Mouse (Mus musculus) bone marrow, adult 2 months (tissue): ENCODE results near the gene Saal1. TPM values are rescaled to one million over a fixed set of nuclear protein-coding genes. Genes with fewer than 3 reads are reported as not detected.

ENCODE experiments used
- H3K27ac ChIP-seq: fragments of 200-500 bp; 2 replicates; pipeline ENCODE4 v1.5.1; 2012; ENCODE audit warnings: low read depth, mild to moderate bottlenecking, control low read depth, inconsistent platforms, low read length; ENCODE audit not compliant: control insufficient read depth, poor library complexity, insufficient read depth
- H3K4me1 ChIP-seq: fragments of 200-500 bp; 2 replicates; pipeline ENCODE4 v1.6.1; 2011; ENCODE audit warnings: low read length; ENCODE audit not compliant: control insufficient read depth, insufficient read depth
- H3K4me3 ChIP-seq: fragments of 200-500 bp; replicated peaks from 2 replicates; pipeline ENCODE3; 2011; ENCODE audit warnings: mild to moderate bottlenecking, low read depth, low read length, control low read depth; ENCODE audit not compliant: control insufficient read depth
- CTCF ChIP-seq: fragments of 200-500 bp; IDR thresholded peaks from 2 replicates; pipeline ENCODE4 v1.5.1; 2011; ENCODE audit warnings: low read length, control low read depth; ENCODE audit not compliant: control insufficient read depth, insufficient read depth
- POLR2A ChIP-seq: fragments of 200-500 bp; IDR thresholded peaks from 2 replicates; pipeline ENCODE4 v1.6.1; 2011; ENCODE audit warnings: low read depth, mild to moderate bottlenecking, control low read depth, low read length, borderline replicate concordance; ENCODE audit not compliant: control insufficient read depth
- WGBS: fragments of 180-500 bp; shearing (Covaris S2); methylation state at CpG from one replicate; pipeline ENCODE4 v1.1.7; 2018; 5-methylcytosine and 5-hydroxymethylcytosine counted together
- polyA plus RNA-seq: library from polyadenylated mRNA; stranded (reverse); fragments of >200 nt; gene quantifications from 2 replicates; pipeline ENCODE4 v1.2.4, GENCODE M21; 2011; ENCODE audit warnings: low replicate concordance; ENCODE audit not compliant: missing spikeins, insufficient read depth, insufficient read length

The Saal1 gene
- polyA plus RNA-seq, 1 experiment = 13.8 TPM

DNA sequence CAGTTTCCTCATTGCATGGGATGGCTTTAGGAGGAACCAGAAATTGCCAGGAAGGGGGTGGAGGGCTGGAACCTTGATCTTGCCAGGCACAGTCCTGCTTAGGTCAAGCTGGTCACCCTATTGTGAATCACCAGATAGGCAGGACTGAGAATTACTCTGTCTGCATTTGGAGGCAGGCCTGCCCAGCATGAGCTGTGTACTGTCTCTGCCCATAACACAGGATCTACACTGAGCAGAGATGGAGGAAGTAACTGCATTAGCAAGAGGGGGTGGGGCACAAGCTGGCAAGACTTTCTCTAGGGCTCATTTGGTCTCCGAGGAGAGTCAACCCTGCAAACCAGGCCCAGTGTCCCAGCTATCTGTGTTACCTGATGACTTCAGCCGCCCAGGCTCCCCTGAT lies 24.5 kb upstream of the Saal1 start:
- H3K4me3 ChIP-seq = no peak overlapping the region
- H3K4me1 ChIP-seq = no peaks in the 10 kb centered on the region; the same call in 1 of the 2 replicates
- TF ChIP-seq POLR2A = no peak
- TF ChIP-seq CTCF = no peak
- WGBS = 46% methylated on average over 2 of the region's 2 CpGs
- no peak overlapping the region for H3K27ac ChIP-seq

DNA sequence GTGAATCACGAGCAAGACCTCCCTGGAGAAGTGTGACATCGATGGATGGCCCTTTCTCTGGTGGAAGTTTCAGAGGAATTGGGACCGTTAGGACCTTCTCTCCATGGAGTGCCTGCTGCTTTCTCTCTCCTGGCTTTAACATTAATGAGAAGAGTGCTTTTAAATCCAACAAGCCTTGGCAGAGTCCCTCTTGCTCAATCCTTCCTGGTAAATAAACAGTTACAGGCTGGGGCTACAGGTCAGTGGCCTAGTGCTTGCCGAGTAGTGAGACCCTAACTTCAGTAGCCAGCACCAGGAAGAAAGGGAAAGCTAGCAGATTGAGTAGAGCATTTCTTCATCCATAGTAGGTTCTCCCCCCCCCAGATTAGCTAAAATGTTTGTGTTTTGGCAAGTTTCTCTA lies 22.0 kb upstream of the Saal1 start, which contains the start of gene Saa4:
Saa4 (minus strand) TSS at position 146 of the 400 bp plus-strand sequence.
- Histone ChIP-seq H3K4me3 (no peak within 1 kb of the TSS), H3K4me1 (no peaks in the 10 kb centered on the region; the same call in 1 of the 2 replicates), H3K27ac (no peak within 1 kb of the TSS)
- 72% methylated on average over 4 of the region's 4 CpGs for WGBS
- TF ChIP-seq CTCF = no peak

DNA sequence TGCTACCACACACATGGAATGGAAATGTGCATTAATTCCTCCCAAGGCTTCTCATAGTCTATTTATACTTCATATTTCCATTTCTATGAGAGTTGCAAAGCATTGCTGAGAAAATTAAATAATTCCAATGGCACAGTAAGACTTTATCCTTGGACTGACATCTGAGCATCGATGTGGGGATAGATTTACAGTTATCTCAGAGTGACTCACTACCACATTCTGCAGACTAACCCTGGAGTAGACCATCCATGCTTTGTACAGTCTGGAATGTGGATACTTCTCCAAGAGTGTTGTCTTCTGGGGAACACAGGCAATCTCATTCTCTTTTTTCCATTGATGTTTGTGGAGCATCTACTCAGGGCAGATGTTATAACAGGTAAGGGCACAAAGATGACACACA lies 17.1 kb upstream of the Saal1 start:
- no peak overlapping the region for H3K27ac ChIP-seq
- H3K4me1 ChIP-seq = no peaks in the 10 kb centered on the region
- TF ChIP-seq CTCF (no peak), POLR2A (no peak)
- H3K4me3 ChIP-seq = no peak overlapping the region
- WGBS = 78% methylated on average over 1 of the region's 1 CpGs

DNA sequence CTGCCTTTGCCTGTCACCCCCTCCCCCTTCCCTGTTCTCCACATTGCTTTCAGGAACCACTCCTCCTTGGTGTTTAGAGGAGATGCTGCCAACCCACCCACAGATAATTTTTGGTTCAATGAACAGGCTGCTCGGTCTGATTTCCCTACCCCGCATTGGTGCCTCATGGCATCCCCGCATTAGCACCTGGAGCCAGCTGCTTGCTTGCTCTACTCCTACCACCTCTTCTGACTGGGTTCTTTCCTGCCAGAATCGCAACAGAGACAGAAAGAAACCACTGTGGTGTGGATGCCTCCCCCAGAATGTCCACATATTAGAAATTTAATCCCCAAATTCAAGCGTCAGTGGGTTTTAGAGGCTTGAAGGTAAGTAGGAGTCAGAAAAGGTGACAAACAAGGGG lies 13.9 kb upstream of the Saal1 start:
- Histone ChIP-seq H3K4me3 (no peak overlapping the region), H3K4me1 (no peaks in the 10 kb centered on the region), H3K27ac (no peak overlapping the region)
- 61% methylated on average over 5 of the region's 5 CpGs for WGBS
- no peak for TF ChIP-seq POLR2A
- no peak for TF ChIP-seq CTCF

DNA sequence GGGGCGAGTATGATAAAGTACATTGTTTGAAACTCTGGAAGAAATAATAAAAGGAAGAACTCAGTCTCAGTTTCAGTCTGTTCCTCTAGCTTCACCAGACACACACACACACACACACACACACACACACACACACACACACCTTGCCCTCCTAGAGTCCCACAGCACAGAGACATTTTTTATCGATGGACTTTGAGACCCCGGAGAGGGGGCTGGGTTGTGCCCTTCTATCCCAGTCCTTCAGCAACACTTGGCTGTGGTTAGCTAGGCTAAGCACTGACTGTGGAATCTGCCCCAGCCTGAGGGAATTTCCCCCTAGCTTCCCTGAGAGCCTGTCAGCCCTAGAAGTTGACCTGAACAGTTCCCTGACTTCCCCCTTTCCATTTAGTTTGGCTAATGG lies 13.4 kb upstream of the Saal1 start:
- Histone ChIP-seq H3K4me3 (no peak overlapping the region), H3K4me1 (no peaks in the 10 kb centered on the region), H3K27ac (no peak overlapping the region)
- 62% methylated on average over 3 of the region's 3 CpGs for WGBS
- TF ChIP-seq CTCF (no peak), POLR2A (no peak)

DNA sequence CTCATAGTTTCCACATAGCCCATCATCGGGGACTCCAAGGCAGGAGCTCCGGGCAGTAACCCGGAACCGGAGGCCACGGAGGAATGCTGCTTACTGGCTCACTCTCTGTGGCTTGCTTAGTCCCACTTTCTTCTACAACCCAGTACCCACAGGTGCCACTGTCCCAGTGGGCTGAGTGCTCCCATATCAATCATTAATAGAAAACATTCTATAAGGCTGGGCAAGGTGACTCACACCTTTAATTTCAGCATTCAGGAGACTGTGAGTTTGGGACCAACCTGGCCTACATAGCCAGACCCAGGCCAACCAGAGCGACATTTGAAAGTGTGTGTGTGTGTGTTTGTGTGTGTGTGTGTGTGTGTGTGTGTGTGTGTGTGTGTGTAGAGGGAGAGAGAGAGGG lies 12.9 kb upstream of the Saal1 start:
- H3K4me1 ChIP-seq = no peaks in the 10 kb centered on the region
- no peak overlapping the region for H3K27ac ChIP-seq
- H3K4me3 ChIP-seq = no peak overlapping the region
- WGBS = 86% methylated on average over 6 of the region's 6 CpGs
- TF ChIP-seq CTCF (no peak), POLR2A (no peak)

DNA sequence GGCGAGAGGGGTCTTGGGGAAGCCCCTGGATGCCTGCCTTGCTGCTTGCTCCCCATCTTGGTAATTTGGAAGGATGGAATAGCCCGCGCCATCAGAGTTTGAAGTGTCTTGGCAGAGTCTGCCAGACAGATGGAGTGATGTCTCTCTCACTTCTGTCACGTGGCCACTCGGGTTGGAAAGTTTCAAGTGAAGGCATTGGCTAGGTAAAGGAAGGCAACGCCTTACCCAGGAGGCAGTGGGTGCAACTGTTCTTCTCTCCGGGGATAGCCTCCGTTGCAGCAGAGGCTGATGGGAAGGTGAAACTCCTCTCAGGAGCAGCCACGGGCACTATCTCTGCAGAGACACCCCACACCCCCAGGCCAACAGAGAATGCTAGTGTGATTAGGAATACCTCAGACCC lies 10.0 kb upstream of the Saal1 start:
- 67% methylated on average over 9 of the region's 9 CpGs for WGBS
- Histone ChIP-seq H3K27ac (no peak overlapping the region; the same call in 1 of the 2 replicates), H3K4me3 (no peak overlapping the region), H3K4me1 (no peaks in the 10 kb centered on the region; the same call in 1 of the 2 replicates)
- no peak for TF ChIP-seq POLR2A
- no peak for TF ChIP-seq CTCF

DNA sequence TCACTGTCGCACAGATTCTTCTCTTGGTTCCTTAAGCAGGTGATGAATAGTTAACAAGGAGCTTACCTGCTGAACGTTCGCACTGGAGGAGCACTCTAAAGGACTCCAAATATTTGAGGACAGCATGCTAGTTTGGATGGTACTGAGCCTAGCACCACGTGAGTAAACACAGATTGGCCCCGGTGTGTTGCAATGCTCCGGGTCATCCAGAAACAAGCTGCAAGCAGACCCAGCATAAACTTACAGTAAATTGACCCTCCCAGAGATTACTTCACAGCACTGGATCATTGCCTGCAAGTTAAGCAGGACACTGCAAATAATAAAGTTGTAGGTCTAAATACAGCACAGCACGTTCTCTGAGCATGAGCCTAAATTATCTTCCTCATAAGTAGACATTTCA lies 9.0 kb upstream of the Saal1 start:
- no peak for TF ChIP-seq CTCF
- no peak for TF ChIP-seq POLR2A
- no peaks in the 10 kb centered on the region; the same call in 1 of the 2 replicates for H3K4me1 ChIP-seq
- WGBS = 56% methylated on average over 7 of the region's 7 CpGs
- no peak overlapping the region for H3K27ac ChIP-seq
- H3K4me3 ChIP-seq = no peak overlapping the region

DNA sequence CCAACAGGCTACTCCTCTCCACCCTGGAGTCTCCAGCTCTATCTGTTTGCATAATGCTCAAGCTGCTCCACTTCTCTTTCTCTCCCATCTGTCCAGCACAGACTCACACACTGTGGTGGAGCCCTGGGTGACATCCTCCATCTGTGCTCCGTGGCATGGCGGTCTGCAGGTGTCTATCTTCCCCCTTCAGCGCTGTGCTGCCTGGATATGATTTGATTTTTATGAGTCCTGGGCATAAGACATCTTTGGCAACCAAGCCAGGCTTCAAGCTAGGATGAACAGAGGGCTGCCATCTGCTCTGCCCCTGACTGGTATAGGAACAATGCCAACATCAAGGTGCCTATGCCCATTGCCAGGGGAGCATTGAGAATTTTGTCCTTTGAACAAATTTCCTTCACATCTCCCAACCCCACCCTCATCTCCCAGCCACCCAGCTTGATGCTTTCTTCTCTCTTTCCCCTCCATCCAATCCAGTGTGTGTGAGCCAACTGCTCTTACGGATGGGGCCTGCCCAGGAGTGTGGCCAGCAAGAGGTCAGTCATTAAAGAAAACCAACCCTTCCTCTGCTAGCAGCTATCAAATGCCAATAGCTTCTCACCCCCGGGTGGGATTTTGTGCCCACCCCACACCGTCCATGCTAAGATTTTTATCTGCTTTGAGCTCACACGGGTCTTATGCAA lies 8.3 kb upstream of the Saal1 start:
- Histone ChIP-seq H3K4me1 (no peaks in the 10 kb centered on the region; the same call in 1 of the 2 replicates), H3K27ac (no peak overlapping the region), H3K4me3 (no peak overlapping the region)
- TF ChIP-seq POLR2A = no peak
- no peak for TF ChIP-seq CTCF
- WGBS = 67% methylated on average over 7 of the region's 7 CpGs
